Mouse (Mus musculus) ES-E14 (cell line): Measurements from ENCODE around the gene Vps35l. TPM values are rescaled to one million over a fixed set of nuclear protein-coding genes. Genes with fewer than 3 reads are reported as not detected.

ENCODE experiments used
- DNase-seq: peaks from one replicate; pipeline ENCODE4 v3.0.0-alpha.2; 2013; ENCODE audit warnings: low read depth, low spot score
- H3K27ac ChIP-seq: 2 replicates; pipeline ENCODE4 v1.5.1; 2012; ENCODE audit warnings: low read depth, mild to moderate bottlenecking, low read length, moderate library complexity, mixed read lengths; ENCODE audit not compliant: poor library complexity, insufficient read depth, severe bottlenecking
- H3K36me3 ChIP-seq: 2 replicates; pipeline ENCODE4 v1.6.1; 2012; ENCODE audit warnings: mild to moderate bottlenecking, low read length, moderate library complexity, mixed read lengths; ENCODE audit not compliant: control insufficient read depth, poor library complexity, insufficient read depth, severe bottlenecking
- H3K4me1 ChIP-seq, 2 experiments: fragments of 150-350 bp in 1 of 2; sonication (generic) in 1 of 2; 2 replicates each; pipeline ENCODE4 v1.6.1; 2012; ENCODE audit warnings: low read length in 2 of 2, mild to moderate bottlenecking in 1 of 2, mixed read lengths in 1 of 2; ENCODE audit not compliant: control insufficient read depth in 2 of 2, insufficient read depth in 2 of 2, poor library complexity in 1 of 2
- H3K4me3 ChIP-seq, 2 experiments: fragments of 150-350 bp in 1 of 2; sonication (generic) in 1 of 2; 2 replicates each; pipeline ENCODE4 v1.5.1; 2012; ENCODE audit warnings: low read length in 2 of 2, low read depth in 1 of 2, mild to moderate bottlenecking in 1 of 2, mixed read lengths in 1 of 2; ENCODE audit not compliant: insufficient read depth in 1 of 2, poor library complexity in 1 of 2, severe bottlenecking in 1 of 2
- H3K9ac ChIP-seq: 2 replicates; pipeline ENCODE4 v1.6.1; 2012; ENCODE audit warnings: low read depth, mild to moderate bottlenecking, low read length, mixed read lengths; ENCODE audit not compliant: poor library complexity, insufficient read depth, severe bottlenecking
- H3K9me3 ChIP-seq: fragments of 150-350 bp; sonication (generic); 2 replicates; pipeline ENCODE4 v1.6.1; 2012; ENCODE audit warnings: low read depth, mild to moderate bottlenecking, low read length; ENCODE audit not compliant: control insufficient read depth, insufficient read depth
- CHD2 ChIP-seq: IDR thresholded peaks from 2 replicates; pipeline ENCODE4 v1.6.1; 2014; ENCODE audit warnings: mild to moderate bottlenecking, low read depth, low read length, inconsistent platforms
- HCFC1 ChIP-seq: IDR thresholded peaks from 2 replicates; pipeline ENCODE4 v1.6.1; 2012; ENCODE audit warnings: low read length, inconsistent platforms, borderline replicate concordance; ENCODE audit not compliant: insufficient read depth
- MAFK ChIP-seq: IDR thresholded peaks from 2 replicates; pipeline ENCODE4 v1.6.1; 2014; ENCODE audit warnings: mild to moderate bottlenecking, low read depth, low read length, inconsistent platforms; ENCODE audit not compliant: insufficient read depth
- ZC3H11A ChIP-seq: IDR thresholded peaks from 2 replicates; pipeline ENCODE4 v1.6.1; 2012; ENCODE audit warnings: low read depth, mild to moderate bottlenecking, inconsistent platforms, low read length, borderline replicate concordance
- ZNF384 ChIP-seq: IDR thresholded peaks from 2 replicates; pipeline ENCODE4 v1.6.1; 2012; ENCODE audit warnings: low read depth, low read length, inconsistent platforms
- in situ Hi-C, 2 experiments: fragments of 600-800 bp; cut with MboI; formaldehyde crosslinking; loops; one replicate each; pipeline ENCODE4 v1.15.1; 2025; ENCODE audit warnings: low sequenced_read_pairs in 2 of 2, inconsistent platforms in 1 of 2; ENCODE audit not compliant: unreplicated experiment in 2 of 2
- total RNA-seq: library from RNA; depleted of rRNA; stranded (reverse); fragments of 300-350 nt; gene quantifications from 2 replicates; pipeline ENCODE4 v1.2.3, GENCODE M21; 2012

The Vps35l gene
- total RNA-seq, 1 experiment: 36.8 TPM

GRCm38 (mm10) chr7:118854606-118855005 lies 114.6 kb downstream of the Vps35l start:
- Histone ChIP-seq H3K4me1 (peaks cover 13 to 24% of the 10 kb centered on the region in 2 experiments; a peak in 3 of 4 replicates), H3K27ac (no peak overlapping the region), H3K4me3 (peak overlapping the region; percentile 86 to 97), H3K36me3 (peaks cover 31% of the 10 kb centered on the region), H3K9me3 (no peaks in the 10 kb centered on the region), H3K9ac (peak overlapping the region; percentile 88)
- DNase-seq: no peak
- no peak for TF ChIP-seq MAFK
- TF ChIP-seq ZC3H11A: no peak
- TF ChIP-seq CHD2: no peak
- TF ChIP-seq HCFC1: no peak
- TF ChIP-seq ZNF384: no peak
- in situ Hi-C loops: no loop called here

- Histone ChIP-seq H3K27ac (peak within 1 kb of the TSS; percentile 20; the same call in 1 of the 2 replicates), H3K36me3 (peaks cover 24% of the 10 kb centered on the region), H3K4me3 (peak within 1 kb of the TSS; percentile 86 to 97), H3K4me1 (peaks cover 11 to 16% of the 10 kb centered on the region in 2 experiments; a peak in 3 of 4 replicates), H3K9ac (peak within 1 kb of the TSS; percentile 88), H3K9me3 (no peaks in the 10 kb centered on the region)
- peak; percentile 76; the same call in 1 of the 2 replicates for TF ChIP-seq CHD2
- TF ChIP-seq MAFK: no peak
- TF ChIP-seq HCFC1: peak; percentile 81
- no peak for TF ChIP-seq ZNF384
- TF ChIP-seq ZC3H11A: no peak
- DNase-seq: peak; percentile 88
- in situ Hi-C loops: no loop called here
These were observed 115.3 kb downstream of the Vps35l start, which contains the start of gene Iqck for GRCm38 (mm10) chr7:118855171-118855876. Iqck (plus strand) TSS chr7:118855752.

- in situ Hi-C loops: no loop called here
- H3K27ac ChIP-seq: peak within 1 kb of the TSS; percentile 20; the same call in 1 of the 2 replicates
These were observed 115.9 kb downstream of the Vps35l start, which contains the start of gene Knop1 for GRCm38 (mm10) chr7:118855877-118856304. Knop1 (minus strand) TSS chr7:118856254.

GRCm38 (mm10) chr7:118858640-118859039 lies 118.6 kb downstream of the Vps35l start:
- Histone ChIP-seq H3K27ac (no peak overlapping the region), H3K9ac (no peak overlapping the region), H3K4me1 (peaks cover 4% of the 10 kb centered on the region in 2 experiments; a peak in 2 of 4 replicates), H3K9me3 (no peaks in the 10 kb centered on the region), H3K36me3 (peaks cover 2% of the 10 kb centered on the region; the same call in 1 of the 2 replicates), H3K4me3 (no peak overlapping the region)
- DNase-seq: no peak
- TF ChIP-seq ZC3H11A: no peak
- in situ Hi-C loops: no loop called here

More at GRCm38 (mm10) chr7:118855877-118856304, 115.9 kb downstream of the Vps35l start, which contains the start of gene Knop1:
- H3K4me1 ChIP-seq: peaks cover 9 to 13% of the 10 kb centered on the region in 2 experiments; a peak in 3 of 4 replicates
- TF ChIP-seq ZNF384: no peak
- 0 out of 2 replicates have a peak, but pooled peaks have one; percentile 7 for TF ChIP-seq CHD2
- DNase-seq: no peak
- no peaks in the 10 kb centered on the region for H3K9me3 ChIP-seq
- peak within 1 kb of the TSS; percentile 88 for H3K9ac ChIP-seq
- H3K4me3 ChIP-seq: peak within 1 kb of the TSS; percentile 86 to 97
- H3K36me3 ChIP-seq: peaks cover 21% of the 10 kb centered on the region

- no peak overlapping the region for H3K4me3 ChIP-seq
- H3K4me1 ChIP-seq: no peaks in the 10 kb centered on the region
- H3K36me3 ChIP-seq: no peaks in the 10 kb centered on the region
- no peak overlapping the region for H3K9ac ChIP-seq
- in situ Hi-C loops: no loop called here
- no peak for DNase-seq
- TF ChIP-seq CHD2 (no peak), ZC3H11A (no peak), HCFC1 (no peak), ZNF384 (no peak), MAFK (no peak)
- H3K9me3 ChIP-seq: no peaks in the 10 kb centered on the region
- H3K27ac ChIP-seq: no peak overlapping the region
These were observed 125.3 kb downstream of the Vps35l start for GRCm38 (mm10) chr7:118865362-118865761.
